Mouse (Mus musculus) neural tube, embryonic 15.5 days (tissue): ENCODE measurements around the gene Smg9. TPM values are rescaled to one million over a fixed set of nuclear protein-coding genes. Genes with fewer than 3 reads are reported as not detected.

ENCODE experiments used
- ATAC-seq: fragments of 200-750 bp; cut with Nextera tagmentation; 2 replicates; pipeline ENCODE4 v1.8.0; 2017; ENCODE audit warnings: mild to moderate bottlenecking, moderate TSS enrichment, moderate library complexity; ENCODE audit not compliant: low FRiP score
- H3K27ac ChIP-seq: fragments of 300-500 bp; sonication (generic); replicated peaks from 2 replicates; pipeline ENCODE4 v1.5.1; 2015; ENCODE audit warnings: mild to moderate bottlenecking, inconsistent platforms
- H3K27me3 ChIP-seq: fragments of 300-500 bp; sonication (generic); replicated peaks from 2 replicates; pipeline ENCODE4 v1.6.1; 2015; ENCODE audit warnings: inconsistent platforms
- H3K36me3 ChIP-seq: fragments of 300-500 bp; sonication (generic); 2 replicates; pipeline ENCODE4 v1.6.1; 2015; ENCODE audit warnings: inconsistent platforms
- H3K4me1 ChIP-seq: fragments of 300-500 bp; sonication (generic); 2 replicates; pipeline ENCODE4 v1.6.1; 2015; ENCODE audit warnings: inconsistent platforms
- H3K4me2 ChIP-seq: fragments of 300-500 bp; sonication (generic); 2 replicates; pipeline ENCODE4 v1.6.1; 2015; ENCODE audit warnings: inconsistent platforms, mild to moderate bottlenecking, moderate library complexity
- H3K4me3 ChIP-seq: fragments of 300-500 bp; sonication (generic); replicated peaks from 2 replicates; pipeline ENCODE4 v1.5.1; 2015; ENCODE audit warnings: mild to moderate bottlenecking, inconsistent platforms
- H3K9ac ChIP-seq: fragments of 300-500 bp; sonication (generic); replicated peaks from 2 replicates; pipeline ENCODE4 v1.6.1; 2015; ENCODE audit warnings: mild to moderate bottlenecking, inconsistent platforms
- H3K9me3 ChIP-seq: fragments of 300-500 bp; sonication (generic); replicated peaks from 2 replicates; pipeline ENCODE4 v1.6.1; 2016; ENCODE audit warnings: inconsistent platforms
- WGBS: fragments of 180-500 bp; shearing (Covaris S2); methylation state at CpG from one replicate; pipeline ENCODE4 v1.1.7; 2015; ENCODE audit warnings: mixed read lengths; 5-methylcytosine and 5-hydroxymethylcytosine counted together
- polyA plus RNA-seq: library from polyadenylated mRNA; unstranded; fragments of >200 nt; fragmentation: Nextera tagmentation; extraction: Ambion mirVana; gene quantifications from 2 replicates; pipeline ENCODE4 v1.2.1, GENCODE M21; 2015

Gene Smg9
- polyA plus RNA-seq, 1 experiment from 2014 or later, result 38.3 TPM

DNA sequence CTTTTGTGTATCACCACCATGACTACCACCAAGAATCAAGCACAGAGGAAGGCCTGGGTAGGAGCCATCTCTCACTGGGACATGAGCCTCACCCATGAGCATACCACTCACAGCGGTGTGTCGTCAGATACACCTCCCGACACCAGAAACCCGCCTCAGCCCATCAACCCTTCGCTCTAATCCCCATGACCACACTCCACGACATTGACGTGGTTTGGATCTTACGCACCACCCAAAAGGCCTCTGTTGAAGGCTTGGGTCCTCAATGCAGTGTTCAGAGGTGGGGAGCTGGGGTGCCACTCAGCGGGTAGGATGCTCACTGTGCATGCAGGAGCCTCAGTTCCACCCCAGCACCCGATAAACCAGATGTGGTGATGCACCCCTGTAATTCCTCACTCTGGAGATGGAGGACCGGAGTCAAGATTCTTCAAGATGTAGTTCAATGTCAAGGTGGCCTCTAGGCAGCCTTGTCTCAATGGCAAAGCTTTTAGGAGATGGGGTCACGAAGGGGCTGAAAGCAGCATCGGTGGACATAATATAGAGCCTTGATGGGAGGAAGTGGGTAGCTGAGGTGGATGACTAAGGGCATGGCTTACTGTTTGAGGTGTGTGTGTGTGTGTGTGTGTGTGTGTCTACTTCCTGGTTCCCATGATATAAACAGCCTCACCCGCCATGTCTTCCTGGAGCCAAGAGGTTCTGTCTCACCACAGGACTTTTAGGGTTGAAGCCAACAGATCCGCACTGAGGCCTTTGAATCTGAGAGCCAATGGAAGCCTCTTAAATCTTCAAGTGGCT is 31.3 kb downstream of the Smg9 start:
- H3K36me3 ChIP-seq, result no peaks in the 10 kb centered on the region
- WGBS, result 95% methylated on average over 15 of the region's 15 CpGs
- H3K9ac ChIP-seq, result no peak overlapping the region
- no peak for ATAC-seq
- peaks cover 5% of the 10 kb centered on the region; the same call in 1 of the 2 replicates for H3K4me1 ChIP-seq
- H3K27ac ChIP-seq, result no peak overlapping the region
- no peaks in the 10 kb centered on the region for H3K27me3 ChIP-seq
- H3K9me3 ChIP-seq, result no peaks in the 10 kb centered on the region; the same call in 1 of the 2 replicates
- no peak overlapping the region for H3K4me3 ChIP-seq
- H3K4me2 ChIP-seq, result no peak overlapping the region

DNA sequence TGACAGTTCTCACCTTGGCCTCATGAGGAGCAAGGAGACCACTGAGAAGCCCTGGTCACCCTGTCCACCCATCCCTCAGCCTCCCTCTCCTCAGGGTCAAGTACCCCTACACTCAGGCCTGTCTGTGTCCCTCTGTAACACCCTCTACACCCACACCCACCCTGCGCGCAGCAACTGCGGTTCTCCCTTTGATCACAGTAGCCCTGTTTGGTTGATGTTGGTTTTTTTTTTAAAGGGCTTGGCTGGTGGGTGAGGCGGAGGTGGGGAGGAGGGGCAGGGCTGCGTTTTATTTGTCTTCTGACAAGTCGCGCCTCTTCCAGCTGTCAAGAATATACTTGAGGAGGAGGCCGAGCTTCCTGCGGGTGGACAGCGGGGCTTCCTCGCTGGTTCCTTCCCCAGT is 32.3 kb downstream of the Smg9 start:
- H3K36me3 ChIP-seq, result no peaks in the 10 kb centered on the region
- no peaks in the 10 kb centered on the region for H3K27me3 ChIP-seq
- no peak overlapping the region for H3K4me3 ChIP-seq
- no peak for ATAC-seq
- H3K4me2 ChIP-seq, result no peak overlapping the region
- peaks cover 5% of the 10 kb centered on the region; the same call in 1 of the 2 replicates for H3K4me1 ChIP-seq
- WGBS, result 69% methylated on average over 11 of the region's 11 CpGs
- no peak overlapping the region for H3K9ac ChIP-seq
- no peaks in the 10 kb centered on the region; the same call in 1 of the 2 replicates for H3K9me3 ChIP-seq
- no peak overlapping the region for H3K27ac ChIP-seq

DNA sequence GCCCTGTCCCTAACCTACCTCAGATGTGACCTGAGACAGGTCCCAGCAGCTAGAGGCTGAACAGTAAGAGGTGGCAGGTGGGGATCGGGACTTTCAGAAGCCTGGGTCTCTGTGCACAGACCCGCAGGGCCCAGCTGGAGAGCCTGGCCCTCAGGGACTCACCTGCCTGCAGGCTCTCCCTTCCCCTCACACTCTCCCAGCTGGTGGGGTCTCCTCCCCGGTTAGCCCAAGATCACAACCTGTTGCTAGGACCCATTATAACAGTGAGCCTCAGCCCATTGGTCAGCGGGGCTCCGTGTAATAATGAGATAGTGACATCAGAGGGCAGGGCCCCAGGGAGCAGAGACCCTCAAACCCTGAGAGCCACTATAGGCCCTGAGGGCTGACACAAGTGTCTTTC is 35.9 kb downstream of the Smg9 start:
- Histone ChIP-seq H3K27me3 (no peaks in the 10 kb centered on the region), H3K4me2 (no peak overlapping the region), H3K9me3 (no peaks in the 10 kb centered on the region; the same call in 1 of the 2 replicates), H3K4me3 (no peak overlapping the region), H3K9ac (no peak overlapping the region), H3K36me3 (no peaks in the 10 kb centered on the region), H3K27ac (no peak overlapping the region), H3K4me1 (no peaks in the 10 kb centered on the region)
- ATAC-seq, result no peak
- 84% methylated on average over 5 of the region's 5 CpGs for WGBS

DNA sequence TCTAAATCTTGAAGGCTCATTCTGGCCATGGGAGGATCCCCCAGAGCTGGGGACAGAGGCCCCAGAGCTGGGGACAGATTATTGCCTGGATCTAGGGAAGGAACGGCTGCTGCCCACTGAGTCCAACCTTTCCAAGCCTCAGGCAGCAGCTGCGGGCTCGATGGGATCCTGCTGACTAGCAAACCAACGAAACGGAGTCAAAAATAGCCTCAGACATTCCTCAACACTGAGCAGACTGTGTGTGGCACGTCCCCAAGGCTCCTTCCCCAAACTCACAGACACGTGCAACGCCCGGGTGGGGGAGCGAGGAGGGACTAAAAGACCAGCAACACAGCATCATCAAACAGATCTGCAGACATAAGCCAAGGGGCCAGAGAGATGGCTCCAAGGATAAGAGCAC is 38.6 kb downstream of the Smg9 start:
- ATAC-seq, result no peak
- Histone ChIP-seq H3K9me3 (no peaks in the 10 kb centered on the region), H3K9ac (no peak overlapping the region), H3K4me1 (no peaks in the 10 kb centered on the region), H3K4me2 (no peak overlapping the region), H3K27ac (no peak overlapping the region), H3K36me3 (no peaks in the 10 kb centered on the region), H3K4me3 (no peak overlapping the region), H3K27me3 (no peaks in the 10 kb centered on the region)
- 80% methylated on average over 10 of the region's 10 CpGs for WGBS

DNA sequence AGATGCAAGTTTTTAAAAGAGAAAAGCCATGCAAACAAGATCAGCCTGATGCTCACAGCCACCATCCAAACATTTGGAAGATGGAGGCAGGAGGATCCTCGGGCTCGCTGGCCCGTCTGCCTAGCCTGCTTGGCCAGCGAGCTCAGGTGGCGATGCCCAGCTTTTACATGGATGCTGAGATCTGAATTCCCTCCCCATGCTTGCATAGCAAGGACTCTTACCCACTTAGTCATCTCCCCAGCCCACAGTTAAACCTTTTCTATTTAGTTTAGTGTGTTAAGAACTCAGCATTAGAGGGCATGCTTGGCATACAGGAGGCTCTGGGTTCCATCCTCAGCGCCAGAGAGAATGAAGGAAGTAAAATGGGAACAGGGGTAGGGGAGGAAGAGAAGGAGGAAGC is 39.8 kb downstream of the Smg9 start:
- no peaks in the 10 kb centered on the region for H3K4me1 ChIP-seq
- H3K4me2 ChIP-seq, result no peak overlapping the region
- no peaks in the 10 kb centered on the region for H3K36me3 ChIP-seq
- no peak overlapping the region for H3K4me3 ChIP-seq
- no peak overlapping the region for H3K9ac ChIP-seq
- H3K27ac ChIP-seq, result no peak overlapping the region
- no peaks in the 10 kb centered on the region for H3K9me3 ChIP-seq
- no peaks in the 10 kb centered on the region for H3K27me3 ChIP-seq
- no peak for ATAC-seq
- 84% methylated on average over 6 of the region's 6 CpGs for WGBS

DNA sequence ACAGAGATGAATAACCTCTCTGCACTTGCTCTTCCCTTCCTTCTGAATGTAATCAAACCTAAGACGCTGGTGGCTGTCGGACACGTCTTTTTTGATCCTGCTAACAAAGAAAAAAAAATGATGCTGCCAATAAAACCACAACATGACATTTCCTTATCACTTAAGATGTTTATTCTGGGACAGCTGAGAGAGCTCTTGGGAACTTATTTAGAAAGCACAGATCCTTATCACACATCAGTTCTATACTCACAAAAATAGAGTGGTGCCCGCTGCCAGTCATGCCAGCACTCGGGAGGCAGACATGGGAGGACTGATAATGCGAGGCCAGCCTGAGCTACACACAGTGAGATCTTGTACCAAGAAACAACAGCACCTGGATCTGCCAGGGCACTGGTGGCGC is 40.5 kb downstream of the Smg9 start:
- Histone ChIP-seq H3K27me3 (no peaks in the 10 kb centered on the region), H3K4me3 (no peak overlapping the region), H3K9ac (no peak overlapping the region), H3K4me1 (no peaks in the 10 kb centered on the region), H3K36me3 (no peaks in the 10 kb centered on the region), H3K9me3 (no peaks in the 10 kb centered on the region), H3K27ac (no peak overlapping the region), H3K4me2 (no peak overlapping the region)
- WGBS, result 83% methylated on average over 6 of the region's 7 CpGs
- no peak for ATAC-seq

DNA sequence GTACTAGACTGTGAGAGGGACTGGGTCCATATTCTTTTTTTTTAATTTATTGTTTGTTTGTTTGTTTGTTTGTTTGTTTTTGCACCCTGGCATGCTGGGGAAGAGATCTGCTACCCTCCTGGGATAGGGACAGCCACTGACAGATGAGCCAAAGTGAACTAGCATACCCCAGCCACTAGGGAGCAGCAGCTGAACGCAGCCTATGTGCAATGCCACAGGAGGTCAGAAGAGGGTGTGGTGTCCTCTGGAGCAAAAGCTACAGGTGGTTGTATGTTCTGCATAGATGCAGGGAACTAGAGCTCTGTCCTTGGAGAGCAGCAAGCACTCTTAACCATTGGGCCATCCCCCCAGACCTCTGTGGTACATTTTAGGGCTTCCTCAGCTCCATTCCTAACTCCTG is 42.4 kb downstream of the Smg9 start:
- Histone ChIP-seq H3K4me3 (no peak overlapping the region), H3K9ac (no peak overlapping the region), H3K36me3 (no peaks in the 10 kb centered on the region), H3K27ac (no peak overlapping the region), H3K27me3 (no peaks in the 10 kb centered on the region), H3K9me3 (no peaks in the 10 kb centered on the region), H3K4me1 (no peaks in the 10 kb centered on the region), H3K4me2 (no peak overlapping the region)
- WGBS, result 15% methylated on average over 1 of the region's 1 CpGs
- ATAC-seq, result no peak

DNA sequence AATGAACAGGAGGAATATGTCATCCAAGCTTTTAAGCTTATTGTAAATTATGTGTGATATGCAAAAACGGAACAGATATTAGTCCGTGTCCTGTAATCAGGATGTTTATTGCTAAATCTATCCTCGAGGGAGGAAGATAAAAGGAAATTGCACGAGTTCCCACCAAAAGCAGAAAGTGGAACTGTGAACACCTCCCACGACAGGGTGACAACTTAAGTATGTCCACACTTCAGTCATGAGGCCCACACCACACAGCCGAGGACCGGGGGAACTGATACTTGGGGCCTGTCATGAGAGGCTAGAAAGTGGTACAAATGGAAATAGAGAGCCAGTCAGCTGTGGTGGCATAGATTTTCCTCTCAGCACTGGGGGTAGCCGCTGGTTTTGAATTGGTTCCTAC is 42.9 kb downstream of the Smg9 start:
- WGBS, result 79% methylated on average over 8 of the region's 8 CpGs
- H3K4me3 ChIP-seq, result no peak overlapping the region
- H3K9me3 ChIP-seq, result no peaks in the 10 kb centered on the region
- no peaks in the 10 kb centered on the region for H3K36me3 ChIP-seq
- no peak for ATAC-seq
- no peaks in the 10 kb centered on the region for H3K27me3 ChIP-seq
- H3K9ac ChIP-seq, result no peak overlapping the region
- H3K4me2 ChIP-seq, result no peak overlapping the region
- no peaks in the 10 kb centered on the region for H3K4me1 ChIP-seq
- H3K27ac ChIP-seq, result no peak overlapping the region

DNA sequence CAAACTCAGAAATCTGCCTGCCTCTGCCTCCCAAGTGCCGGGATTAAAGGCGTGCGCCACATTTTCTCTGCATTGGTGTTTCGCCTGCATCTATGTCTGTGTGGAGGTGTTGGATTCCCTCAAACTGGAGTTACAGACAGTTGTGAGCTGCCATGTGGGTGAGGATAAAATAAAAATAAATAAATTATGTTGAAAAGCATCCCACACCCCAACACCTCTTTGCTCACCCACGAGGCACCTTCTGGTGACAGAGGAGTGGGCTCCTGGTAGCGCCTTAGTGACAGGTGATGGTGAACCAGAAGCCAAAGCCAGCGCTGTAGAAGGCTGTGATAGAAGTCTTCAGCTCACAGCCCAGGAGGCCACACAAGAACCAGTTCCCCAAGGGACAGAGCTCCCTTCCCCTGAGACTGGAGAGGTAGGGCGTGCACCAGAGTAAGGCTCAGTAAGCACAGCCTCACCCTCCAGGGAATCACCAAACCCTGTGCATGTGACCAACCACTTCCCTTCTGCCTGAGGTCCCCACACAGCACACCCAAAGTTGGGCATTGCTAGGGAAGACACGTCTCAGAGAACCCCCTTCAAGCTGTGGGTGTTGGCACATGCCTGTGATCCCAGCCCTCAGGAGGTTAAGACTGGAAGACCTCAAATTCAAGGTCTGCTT is 46.0 kb downstream of the Smg9 start:
- Histone ChIP-seq H3K27ac (no peak overlapping the region), H3K36me3 (no peaks in the 10 kb centered on the region), H3K4me3 (no peak overlapping the region), H3K4me2 (no peak overlapping the region), H3K4me1 (no peaks in the 10 kb centered on the region), H3K9ac (no peak overlapping the region), H3K27me3 (no peaks in the 10 kb centered on the region), H3K9me3 (no peaks in the 10 kb centered on the region)
- ATAC-seq, result no peak
- WGBS, result 91% methylated on average over 9 of the region's 9 CpGs

DNA sequence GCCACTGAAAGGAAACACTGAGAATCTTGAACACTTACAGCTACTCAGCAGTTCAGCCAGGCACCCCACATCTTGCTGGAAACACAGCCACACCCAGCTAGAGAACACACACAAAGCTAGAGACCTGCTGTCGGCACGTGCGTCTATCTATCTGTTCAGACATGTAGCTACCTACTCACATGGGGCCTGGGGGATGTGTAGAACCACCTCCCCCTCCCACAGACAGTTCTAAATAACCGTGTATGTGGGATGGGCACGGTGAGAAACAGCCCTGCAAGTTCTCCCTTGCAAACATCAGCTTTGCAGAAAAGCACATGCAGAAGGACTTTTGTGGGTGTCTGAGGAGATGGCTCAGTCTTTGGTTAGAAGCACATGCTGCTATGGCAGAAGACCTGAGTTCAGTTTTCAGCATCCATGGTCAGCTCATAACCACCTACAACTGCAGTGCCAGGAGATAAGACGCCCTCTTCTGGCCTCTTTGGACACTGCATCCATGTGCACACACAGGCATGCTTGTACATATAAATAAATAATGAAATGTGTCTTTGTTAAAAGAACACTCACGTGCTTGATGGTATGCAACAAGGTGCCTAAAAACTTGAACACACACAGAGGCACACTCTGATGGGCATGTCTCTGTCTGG is 47.4 kb downstream of the Smg9 start:
- 74% methylated on average over 7 of the region's 7 CpGs for WGBS
- Histone ChIP-seq H3K4me2 (no peak overlapping the region), H3K4me3 (no peak overlapping the region), H3K9me3 (no peaks in the 10 kb centered on the region), H3K4me1 (no peaks in the 10 kb centered on the region), H3K36me3 (no peaks in the 10 kb centered on the region), H3K27ac (no peak overlapping the region), H3K9ac (no peak overlapping the region), H3K27me3 (no peaks in the 10 kb centered on the region)
- ATAC-seq, result no peak

DNA sequence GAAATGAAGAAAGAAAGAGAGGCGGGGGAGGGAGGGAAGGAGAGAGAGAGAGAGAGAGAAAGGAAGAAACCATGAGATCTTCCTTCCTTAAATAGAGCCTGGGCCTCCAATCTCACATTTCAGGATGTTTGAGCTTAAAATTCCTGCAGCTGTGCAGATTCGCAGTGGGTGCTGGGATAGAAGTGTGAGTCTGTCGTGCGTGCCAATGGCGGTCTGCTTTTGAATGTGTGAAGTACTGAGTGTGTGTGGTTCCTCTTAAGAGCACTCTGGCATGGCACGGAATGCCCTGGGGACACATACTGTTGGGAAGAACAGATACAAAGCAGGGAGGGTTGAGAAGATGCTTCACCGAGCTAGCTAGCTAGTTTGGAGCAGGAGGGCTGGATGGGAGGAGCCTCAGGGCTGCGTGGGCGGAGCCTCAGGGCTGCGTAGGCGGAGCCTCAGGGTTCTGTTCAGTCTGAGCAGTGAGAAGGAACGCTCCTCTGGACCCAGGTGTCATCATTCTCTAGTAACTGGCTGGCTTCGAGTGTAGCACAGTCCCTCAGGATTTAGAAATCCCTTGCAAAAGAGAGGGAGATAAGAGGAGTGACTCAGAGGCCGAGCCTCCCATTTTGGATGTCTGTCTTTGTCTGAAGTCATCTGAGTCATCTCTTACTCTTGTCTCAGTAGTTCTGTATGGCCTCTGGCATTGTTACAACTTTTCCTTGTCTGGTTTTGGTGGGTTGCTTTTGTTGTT is 49.5 kb downstream of the Smg9 start:
- no peaks in the 10 kb centered on the region for H3K4me1 ChIP-seq
- H3K27ac ChIP-seq, result no peak overlapping the region
- H3K36me3 ChIP-seq, result no peaks in the 10 kb centered on the region
- H3K9me3 ChIP-seq, result no peaks in the 10 kb centered on the region
- no peak overlapping the region for H3K4me2 ChIP-seq
- ATAC-seq, result no peak
- H3K27me3 ChIP-seq, result no peaks in the 10 kb centered on the region
- WGBS, result 60% methylated on average over 14 of the region's 14 CpGs
- H3K9ac ChIP-seq, result no peak overlapping the region
- H3K4me3 ChIP-seq, result no peak overlapping the region
